Mouse (Mus musculus) layer of hippocampus, postnatal 14 days (tissue): ENCODE measurements around the gene Il4ra. TPM values are rescaled to one million over a fixed set of nuclear protein-coding genes. Genes with fewer than 3 reads are reported as not detected.
A peak's percentile ranks its signal among the peaks of the same experiment; 100 is the strongest.

Experiments
- DNase-seq, 2 experiments: peaks; one replicate each; pipeline ENCODE4 v3.0.0; 2021 to 2022; ENCODE audit warnings: low spot score in 2 of 2, mixed read lengths in 1 of 2
- long read RNA-seq, 2 experiments: library from polyadenylated mRNA; stranded (forward); transcript quantifications; one replicate each; pipeline ENCODE4 v2.0.0; 2021
- total RNA-seq, 2 experiments: library from RNA; stranded (reverse); gene quantifications; 2 replicates each; pipeline ENCODE4 v1.2.3; 2021

Il4ra gene
- total RNA-seq, result 1 to 10 TPM; 4.6 to 5.1 TPM
- long read RNA-seq, experiment 1, partial matches to known transcripts, result 1 of 6 reads
- long read RNA-seq, experiment 1, other reads (novel, unspliced or antisense), result 5 of 6 reads
- long read RNA-seq, experiment 2, full-length matches to known transcripts, result 1 of 2 reads
- long read RNA-seq, experiment 2, partial matches to known transcripts, result 0 of 2 reads
- long read RNA-seq, experiment 2, other reads (novel, unspliced or antisense), result 1 of 2 reads

GRCm38 (mm10) chr7:125551766-125552709, at the start of gene Il4ra:
Il4ra (plus strand) TSS chr7:125552120.
- peak; percentile 39 to 57 for DNase-seq

- no peak for DNase-seq
Observed at GRCm38 (mm10) chr7:125503374-125504092, 48.4 kb upstream of the Il4ra start.

GRCm38 (mm10) chr7:125504618-125505017, 47.3 kb upstream of the Il4ra start:
- DNase-seq, result no peak

GRCm38 (mm10) chr7:125505568-125505967, 46.4 kb upstream of the Il4ra start:
- DNase-seq, result no peak

GRCm38 (mm10) chr7:125507279-125507678, 44.6 kb upstream of the Il4ra start:
- no peak for DNase-seq

- no peak for DNase-seq
Observed at GRCm38 (mm10) chr7:125511432-125511831, 40.5 kb upstream of the Il4ra start.

GRCm38 (mm10) chr7:125511852-125512251, 40.1 kb upstream of the Il4ra start:
- DNase-seq, result no peak

- DNase-seq, result no peak
Observed at GRCm38 (mm10) chr7:125515081-125515853, 36.7 kb upstream of the Il4ra start.

GRCm38 (mm10) chr7:125516723-125517122, 35.2 kb upstream of the Il4ra start:
- no peak for DNase-seq

GRCm38 (mm10) chr7:125517470-125517869, 34.5 kb upstream of the Il4ra start:
- no peak for DNase-seq

- DNase-seq, result no peak
Observed at GRCm38 (mm10) chr7:125519715-125520114, 32.2 kb upstream of the Il4ra start.

- DNase-seq, result no peak
Observed at GRCm38 (mm10) chr7:125523051-125523450, 28.9 kb upstream of the Il4ra start.

GRCm38 (mm10) chr7:125527186-125527585, 24.7 kb upstream of the Il4ra start:
- DNase-seq, result no peak

- DNase-seq, result no peak
Observed at GRCm38 (mm10) chr7:125527901-125528580, 23.9 kb upstream of the Il4ra start.

GRCm38 (mm10) chr7:125539351-125539750, 12.6 kb upstream of the Il4ra start:
- DNase-seq, result no peak

GRCm38 (mm10) chr7:125541026-125541425, 10.9 kb upstream of the Il4ra start:
- DNase-seq, result no peak

GRCm38 (mm10) chr7:125541821-125542220, 10.1 kb upstream of the Il4ra start:
- no peak for DNase-seq

- no peak for DNase-seq
Observed at GRCm38 (mm10) chr7:125542335-125543050, 9.4 kb upstream of the Il4ra start.

- no peak for DNase-seq
Observed at GRCm38 (mm10) chr7:125543497-125543896, 8.4 kb upstream of the Il4ra start.

GRCm38 (mm10) chr7:125545331-125545730, 6.6 kb upstream of the Il4ra start:
- DNase-seq, result no peak
